Mouse (Mus musculus): ENCODE results near the gene Gm10972. TPM values are rescaled to one million over a fixed set of nuclear protein-coding genes. Genes with fewer than 3 reads are reported as not detected.

Gm10972 gene
- total RNA-seq, 2 experiments from 2014 or later: not detected

Other genes starting within 250 kb of the Gm10972 start
- 1 to 10 TPM; 1.5 to 1.7 TPM for gene Lingo4, start 244.6 kb upstream of the Gm10972 start, total RNA-seq (2021)
- gene Tdrkh, start 229.8 kb upstream of the Gm10972 start, total RNA-seq (2021): 10 to 100 TPM; 46.8 to 51.0 TPM
- gene Mrpl9, start 199.8 kb upstream of the Gm10972 start, total RNA-seq (2021): 10 to 100 TPM; 39.2 to 39.9 TPM
- not detected for gene Oaz3, start 199.2 kb upstream of the Gm10972 start, total RNA-seq (2021)
- gene Celf3, start 164.8 kb upstream of the Gm10972 start, total RNA-seq (2021): 100 to 1,000 TPM; 243 to 274 TPM
- 1 to 10 TPM; 6.4 to 7.1 TPM for gene Riiad1, start 162.8 kb upstream of the Gm10972 start, total RNA-seq (2021)
- 100 to 1,000 TPM; 107 to 113 TPM for gene Snx27, start 60.4 kb upstream of the Gm10972 start, total RNA-seq (2021)
- gene Tuft1, start 15.8 kb downstream of the Gm10972 start, total RNA-seq (2021): 1 to 10 TPM; 2.3 to 2.9 TPM
- gene Selenbp2, start 50.4 kb downstream of the Gm10972 start, total RNA-seq (2021): 1 to 10 TPM in 1 of 2 experiments, not detected in 1; 1.1 TPM
- gene Cgn, start 143.4 kb downstream of the Gm10972 start, total RNA-seq (2021): 10 to 100 TPM; 17.1 to 17.9 TPM
- 10 to 100 TPM; 97.9 to 99.7 TPM for gene Pogz, start 194.5 kb downstream of the Gm10972 start, total RNA-seq (2021)
- gene Psmb4, start 243.8 kb downstream of the Gm10972 start, total RNA-seq (2021): 100 to 1,000 TPM; 320 to 322 TPM